Mouse (Mus musculus) stomach, postnatal 0 days (tissue): ENCODE measurements around the gene A930002H24Rik. TPM values are rescaled to one million over a fixed set of nuclear protein-coding genes. Genes with fewer than 3 reads are reported as not detected.
"Not testable (repeated sequence)": the region's sequence is repeated elsewhere in the genome, so short reads cannot be mapped to it uniquely, and the experiment has no call there.

Experiments used
- ATAC-seq: fragments of 200-750 bp; cut with Nextera tagmentation; 2 replicates; pipeline ENCODE4 v1.8.0; 2017; ENCODE audit not compliant: low FRiP score, low TSS enrichment
- DNase-seq: peaks from one replicate; pipeline ENCODE4 v3.0.0-alpha.2; 2016; ENCODE audit warnings: low spot score
- H3K27ac ChIP-seq: fragments of 300-500 bp; sonication (generic); replicated peaks from 2 replicates; pipeline ENCODE4 v1.5.1; 2014; ENCODE audit warnings: mild to moderate bottlenecking, control low read depth
- H3K27me3 ChIP-seq: fragments of 300-500 bp; sonication (generic); 2 replicates; pipeline ENCODE4 v1.6.1; 2014; ENCODE audit warnings: low read length; ENCODE audit not compliant: control insufficient read depth, insufficient read depth
- H3K36me3 ChIP-seq: fragments of 300-500 bp; sonication (generic); 2 replicates; pipeline ENCODE4 v1.6.1; 2014; ENCODE audit warnings: low read length, mixed read lengths; ENCODE audit not compliant: control insufficient read depth, insufficient read depth
- H3K4me1 ChIP-seq: fragments of 300-500 bp; sonication (generic); replicated peaks from 2 replicates; pipeline ENCODE4 v1.6.1; 2014; ENCODE audit warnings: antibody characterized with exemption; ENCODE audit not compliant: control insufficient read depth, insufficient read depth
- H3K4me2 ChIP-seq: fragments of 300-500 bp; sonication (generic); replicated peaks from 2 replicates; pipeline ENCODE4 v1.6.1; 2014; ENCODE audit warnings: low read depth, mild to moderate bottlenecking, control low read depth, moderate library complexity
- H3K4me3 ChIP-seq: fragments of 300-500 bp; sonication (generic); 2 replicates; pipeline ENCODE4 v1.5.1; 2014; ENCODE audit warnings: low read depth, low read length, control low read depth
- H3K9ac ChIP-seq: fragments of 300-500 bp; sonication (generic); 2 replicates; pipeline ENCODE4 v1.6.1; 2014; ENCODE audit warnings: mild to moderate bottlenecking, low read length, control low read depth, mixed read lengths
- H3K9me3 ChIP-seq: fragments of 300-500 bp; sonication (generic); 2 replicates; pipeline ENCODE4 v1.6.1; 2016; ENCODE audit warnings: low read length; ENCODE audit not compliant: control insufficient read depth
- CTCF ChIP-seq: IDR thresholded peaks from 2 replicates; pipeline ENCODE4 v1.5.1; 2016; ENCODE audit warnings: antibody characterized with exemption, low read depth, mild to moderate bottlenecking, moderate library complexity
- EP300 ChIP-seq: optimal IDR thresholded peaks from 2 replicates; pipeline ENCODE3; 2016; ENCODE audit warnings: antibody characterized with exemption
- WGBS: fragments of 180-500 bp; shearing (Covaris S2); extraction: QIAGEN DNeasy Blood & Tissue Kit; methylation state at CpG from one replicate; pipeline ENCODE4 v1.1.7; 2014; 5-methylcytosine and 5-hydroxymethylcytosine counted together
- polyA plus RNA-seq: library from polyadenylated mRNA; unstranded; fragments of >200 nt; fragmentation: Nextera tagmentation; extraction: Ambion mirVana; gene quantifications from 2 replicates; pipeline ENCODE4 v1.2.1, GENCODE M21; 2015

Gene A930002H24Rik
- polyA plus RNA-seq, 1 experiment from 2014 or later: 3.4 TPM

DNA sequence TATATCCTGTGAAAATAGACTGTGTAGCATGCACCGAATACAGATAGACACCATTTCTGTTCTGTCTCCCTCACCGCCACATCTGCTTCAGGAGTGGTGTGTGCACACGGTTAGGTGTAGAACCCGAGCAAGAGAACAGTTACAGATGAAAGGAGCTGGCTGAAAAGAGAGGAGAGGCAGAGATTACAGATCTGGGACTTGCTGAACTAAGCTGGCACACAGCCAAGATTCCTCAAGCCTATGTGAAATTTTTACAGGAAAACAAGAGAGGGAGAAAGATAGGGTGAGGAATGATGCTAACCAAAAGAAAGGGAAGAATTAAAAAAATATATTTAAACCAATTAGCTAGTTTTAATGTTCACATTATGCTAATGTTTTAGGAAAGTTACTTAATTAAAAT lies 2.6 kb downstream of the A930002H24Rik start:
- Histone ChIP-seq H3K4me2 (no peak overlapping the region), H3K9me3 (no peaks in the 10 kb centered on the region), H3K9ac (no peak overlapping the region), H3K4me3 (no peak overlapping the region), H3K4me1 (no peaks in the 10 kb centered on the region), H3K27ac (no peak overlapping the region), H3K27me3 (no peaks in the 10 kb centered on the region), H3K36me3 (no peaks in the 10 kb centered on the region)
- 36% methylated on average over 4 of the region's 4 CpGs for WGBS
- no peak for TF ChIP-seq EP300
- TF ChIP-seq CTCF: no peak
- ATAC-seq (no peak), DNase-seq (no peak)

- 89% methylated on average over 7 of the region's 7 CpGs for WGBS
- Histone ChIP-seq H3K9me3 (no peaks in the 10 kb centered on the region), H3K4me1 (no peaks in the 10 kb centered on the region), H3K9ac (no peak overlapping the region), H3K27ac (no peak overlapping the region), H3K4me3 (no peak overlapping the region), H3K27me3 (no peaks in the 10 kb centered on the region), H3K4me2 (no peak overlapping the region), H3K36me3 (no peaks in the 10 kb centered on the region)
- TF ChIP-seq CTCF: no peak
- no peak for ATAC-seq
- DNase-seq: no peak
These were observed 6.5 kb downstream of the A930002H24Rik start for GRCm38 (mm10) chr17:63857023-63857544.

GRCm38 (mm10) chr17:63850016-63850415 lies 13.6 kb downstream of the A930002H24Rik start:
- Histone ChIP-seq H3K9me3 (no peaks in the 10 kb centered on the region), H3K4me1 (no peaks in the 10 kb centered on the region), H3K9ac (no peak overlapping the region), H3K27me3 (no peaks in the 10 kb centered on the region), H3K4me3 (no peak overlapping the region), H3K4me2 (no peak overlapping the region; the same call in 1 of the 2 replicates), H3K36me3 (no peaks in the 10 kb centered on the region), H3K27ac (no peak overlapping the region)
- ATAC-seq (no peak), DNase-seq (no peak)
- WGBS: 83% methylated on average over 9 of the region's 9 CpGs
- TF ChIP-seq EP300: no peak

- H3K9ac ChIP-seq: peak overlapping the region; percentile 75
- DNase-seq (peak; percentile 83), ATAC-seq (peak; percentile 99)
- peak overlapping the region; percentile 66 for H3K4me2 ChIP-seq
- no peaks in the 10 kb centered on the region for H3K9me3 ChIP-seq
- H3K27ac ChIP-seq: peak overlapping the region; percentile 69; the same call in 1 of the 2 replicates
- H3K27me3 ChIP-seq: no peaks in the 10 kb centered on the region
- H3K36me3 ChIP-seq: no peaks in the 10 kb centered on the region
- TF ChIP-seq CTCF: no peak; the same call in 1 of the 2 replicates
- no peak for TF ChIP-seq EP300
- H3K4me3 ChIP-seq: peak overlapping the region; percentile 61
- H3K4me1 ChIP-seq: no peaks in the 10 kb centered on the region
- 3% methylated on average over 22 of the region's 22 CpGs for WGBS
These were observed 14.0 kb downstream of the A930002H24Rik start for GRCm38 (mm10) chr17:63849566-63849965.

- no peaks in the 10 kb centered on the region for H3K27me3 ChIP-seq
- ATAC-seq (no peak), DNase-seq (no peak)
- H3K9ac ChIP-seq: peak overlapping the region; percentile 75
- H3K4me3 ChIP-seq: peak overlapping the region; percentile 61
- H3K4me2 ChIP-seq: peak overlapping the region; percentile 66
- no peaks in the 10 kb centered on the region for H3K36me3 ChIP-seq
- no peaks in the 10 kb centered on the region for H3K9me3 ChIP-seq
- no peaks in the 10 kb centered on the region for H3K4me1 ChIP-seq
- no peak for TF ChIP-seq CTCF
- TF ChIP-seq EP300: no peak
- WGBS: 2% methylated on average over 6 of the region's 6 CpGs
- peak overlapping the region; percentile 69; the same call in 1 of the 2 replicates for H3K27ac ChIP-seq
These were observed 14.4 kb downstream of the A930002H24Rik start for GRCm38 (mm10) chr17:63849151-63849550.

- 96% methylated on average over 3 of the region's 3 CpGs for WGBS
- H3K4me1 ChIP-seq, H3K36me3 ChIP-seq, H3K27ac ChIP-seq, H3K4me3 ChIP-seq, H3K9ac ChIP-seq, H3K27me3 ChIP-seq, ATAC-seq, DNase-seq, H3K4me2 ChIP-seq, H3K9me3 ChIP-seq: not testable (repeated sequence)
These were observed 17.8 kb downstream of the A930002H24Rik start for GRCm38 (mm10) chr17:63845766-63846165.
